ENCODE assay signal across 7 mouse cellular contexts in the genomic region with DNA sequence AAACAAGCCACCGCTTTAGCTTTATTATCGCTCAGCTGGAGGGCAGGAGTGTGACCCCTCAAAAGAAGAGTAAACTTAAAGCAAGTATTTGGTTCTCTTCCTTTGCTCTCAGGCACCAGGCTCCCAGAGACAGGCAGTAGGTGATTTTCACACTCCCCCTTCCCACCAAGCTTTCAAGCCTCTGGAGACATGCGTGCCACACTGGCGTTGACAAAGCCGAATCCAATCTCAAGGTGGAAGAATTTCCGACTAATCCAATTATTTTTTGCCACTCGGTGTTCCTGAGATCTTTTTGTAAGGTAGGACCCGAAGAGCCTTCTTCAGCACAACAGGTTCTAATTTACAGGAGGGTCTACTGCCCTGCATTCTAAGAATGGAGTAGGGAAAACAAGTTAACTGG.
A peak's percentile ranks its signal among the peaks of the same experiment; 100 is the strongest.
DNase-seq lines count a peak whose midpoint lies in the region; ATAC-seq and TF ChIP-seq lines count a peak whose summit lies in the region.

No protein-coding gene starts in this region.

- 13% methylated on average over 8 of the region's 8 CpGs for WGBS in lung, postnatal 0 days
- WGBS in forebrain, embryonic 14.5 days, result 7% methylated on average over 8 of the region's 8 CpGs
- 4% methylated on average over 8 of the region's 8 CpGs for WGBS in limb, embryonic 13.5 days
- 14% methylated on average over 8 of the region's 8 CpGs for WGBS in stomach, embryonic 14.5 days

- no peaks in the 10 kb centered on the region for H3K36me3 ChIP-seq in lung, postnatal 0 days (ENCODE audit: insufficient read depth, low read length)
- no peaks in the 10 kb centered on the region for H3K36me3 ChIP-seq in forebrain, embryonic 14.5 days (ENCODE audit: control insufficient read depth, insufficient read depth, low read length)
- H3K36me3 ChIP-seq in limb, embryonic 13.5 days, result no peaks in the 10 kb centered on the region
- H3K36me3 ChIP-seq in stomach, embryonic 14.5 days (ENCODE audit: control insufficient read depth, insufficient read depth, low read length), result no peaks in the 10 kb centered on the region

- H3K4me3 ChIP-seq in lung, postnatal 0 days (ENCODE audit: low read depth, low read length), result peak overlapping the region; percentile 48
- peak overlapping the region; percentile 74 for H3K4me3 ChIP-seq in forebrain, embryonic 14.5 days (ENCODE audit: low read depth, low read length)
- H3K4me3 ChIP-seq in limb, embryonic 13.5 days, result peak overlapping the region; percentile 71
- peak overlapping the region; percentile 61; the same call in 1 of the 2 replicates for H3K4me3 ChIP-seq in stomach, embryonic 14.5 days (ENCODE audit: low read depth, low read length)

- H3K4me2 ChIP-seq in lung, postnatal 0 days (replicated peaks; ENCODE audit: low read depth, low read length), result peak overlapping the region; percentile 93
- peak overlapping the region; percentile 74 for H3K4me2 ChIP-seq in forebrain, embryonic 14.5 days (ENCODE audit: low read length)
- peak overlapping the region; percentile 94 for H3K4me2 ChIP-seq in limb, embryonic 13.5 days (replicated peaks)
- H3K4me2 ChIP-seq in stomach, embryonic 14.5 days (replicated peaks; ENCODE audit: low read depth, low read length), result peak overlapping the region; percentile 93

- H3K4me1 ChIP-seq in lung, postnatal 0 days (ENCODE audit: insufficient read depth, low read depth, low read length), result no peaks in the 10 kb centered on the region
- H3K4me1 ChIP-seq in forebrain, embryonic 14.5 days (ENCODE audit: control insufficient read depth, insufficient read depth, low read length), result peaks cover 21% of the 10 kb centered on the region
- peaks cover 28% of the 10 kb centered on the region for H3K4me1 ChIP-seq in limb, embryonic 13.5 days
- 0 out of 2 replicates have a peak, but pooled peaks cover 3% of the 10 kb centered on the region for H3K4me1 ChIP-seq in stomach, embryonic 14.5 days (ENCODE audit: control insufficient read depth, insufficient read depth, low read length)

- no peak for DNase-seq in lung, postnatal 0 days (ENCODE audit: low spot score)
- DNase-seq in lung, postnatal 14 days, result no peak
- peak; percentile 47 for DNase-seq in forebrain, embryonic 14.5 days (ENCODE audit: low spot score)
- DNase-seq in spleen, adult 18-20 months, result no peak

- no peak for ATAC-seq in lung, postnatal 0 days
- ATAC-seq in forebrain, embryonic 14.5 days, result no peak
- no peak for ATAC-seq in limb, embryonic 13.5 days (ENCODE audit: low FRiP score, low read depth)
- no peak for ATAC-seq in stomach, embryonic 14.5 days (ENCODE audit: insufficient number of reproducible peaks, insufficient read depth, low FRiP score, low read depth)
- ATAC-seq in frontal cortex, adult (ENCODE audit: low TSS enrichment), result no peak

- H3K27ac ChIP-seq in lung, postnatal 0 days (ENCODE audit: low read length), result no peak overlapping the region
- H3K27ac ChIP-seq in forebrain, embryonic 14.5 days (ENCODE audit: low read depth, low read length), result peak overlapping the region; percentile 94
- H3K27ac ChIP-seq in limb, embryonic 13.5 days, result no peak overlapping the region
- no peak overlapping the region for H3K27ac ChIP-seq in stomach, embryonic 14.5 days (ENCODE audit: low read length)

- TF ChIP-seq EP300 in lung, postnatal 0 days (IDR thresholded peaks at IDR 0.05), result no peak

- peaks cover 50% of the 10 kb centered on the region for H3K27me3 ChIP-seq in lung, postnatal 0 days (replicated peaks; ENCODE audit: insufficient read depth, low read length)
- H3K27me3 ChIP-seq in forebrain, embryonic 14.5 days (replicated peaks; ENCODE audit: control insufficient read depth, insufficient read depth, low read length), result no peaks in the 10 kb centered on the region
- peaks cover 57% of the 10 kb centered on the region for H3K27me3 ChIP-seq in limb, embryonic 13.5 days
- H3K27me3 ChIP-seq in stomach, embryonic 14.5 days (ENCODE audit: control insufficient read depth, insufficient read depth, low read length), result peaks cover 25% of the 10 kb centered on the region

- H3K9ac ChIP-seq in lung, postnatal 0 days (replicated peaks; ENCODE audit: low read depth), result no peak overlapping the region
- H3K9ac ChIP-seq in forebrain, embryonic 14.5 days (ENCODE audit: low read length), result peak overlapping the region; percentile 89
- H3K9ac ChIP-seq in limb, embryonic 13.5 days, result peak overlapping the region; percentile 73
- H3K9ac ChIP-seq in stomach, embryonic 14.5 days (replicated peaks; ENCODE audit: low read depth, low read length), result no peak overlapping the region

- H3K9me3 ChIP-seq in lung, postnatal 0 days (ENCODE audit: low read length), result no peaks in the 10 kb centered on the region
- H3K9me3 ChIP-seq in forebrain, embryonic 14.5 days (replicated peaks; ENCODE audit: control insufficient read depth, low read length), result no peaks in the 10 kb centered on the region
- no peaks in the 10 kb centered on the region for H3K9me3 ChIP-seq in limb, embryonic 13.5 days
- H3K9me3 ChIP-seq in stomach, embryonic 14.5 days (ENCODE audit: control insufficient read depth, low read depth, low read length), result no peaks in the 10 kb centered on the region

- no peak for TF ChIP-seq CTCF in lung, postnatal 0 days (IDR thresholded peaks at IDR 0.05)

Comparison
In these comparisons a context has a peak if more than half of its experiments do, and no peak if none do; other contexts are left out.
1. H3K9ac ChIP-seq: peak in forebrain, embryonic 14.5 days (single experiment) and limb, embryonic 13.5 days (single experiment); none in lung, postnatal 0 days (single experiment) and stomach, embryonic 14.5 days (single experiment).
2. Peak in every context shown above with its lines, with median percentiles within 50 percentile points of each other: H3K4me2 ChIP-seq and H3K4me3 ChIP-seq.